Mouse (Mus musculus): ENCODE measurements around the gene Tspan3. TPM values are rescaled to one million over a fixed set of nuclear protein-coding genes. Genes with fewer than 3 reads are reported as not detected.

Gene Tspan3
- 671 and 742 TPM in 2 replicates for polyA plus RNA-seq (2021; fragmentation: Nextera tagmentation)
- long read RNA-seq, experiment 1, transcript Tspan3-201 (7 exons, 1,716 nt), result major isoform, 3,252 of 3,330 reads
- long read RNA-seq, experiment 1, partial matches to known transcripts, result 35 of 3,330 reads
- long read RNA-seq, experiment 1, other reads (novel, unspliced or antisense), result 42 of 3,330 reads
- long read RNA-seq, experiment 2, transcript Tspan3-201 (7 exons, 1,716 nt), result major isoform, 905 of 1,070 reads
- long read RNA-seq, experiment 2, partial matches to known transcripts, result 59 of 1,070 reads
- long read RNA-seq, experiment 2, other reads (novel, unspliced or antisense), result 106 of 1,070 reads

GRCm38 (mm10) chr9:56165377-56165776 lies at the start of gene Tspan3:
TSS of gene Tspan3 (minus strand) at chr9:56165477.

GRCm38 (mm10) chr9:56089778-56090520 lies 75.3 kb downstream of the Tspan3 start, which contains the start of gene Pstpip1:
TSS of gene Pstpip1 (plus strand) at chr9:56089962.

Other genes starting within 250 kb of the Tspan3 start
- gene Scaper, start 227.4 kb downstream of the Tspan3 start, polyA plus RNA-seq (2021; fragmentation: Nextera tagmentation), result 8.1 and 9.8 TPM in 2 replicates
- not detected in 2 replicates for gene 4930563M21Rik, start 154.9 kb downstream of the Tspan3 start, polyA plus RNA-seq (2021; fragmentation: Nextera tagmentation)
- 128 and 143 TPM in 2 replicates for gene Rcn2, start 123.6 kb downstream of the Tspan3 start, polyA plus RNA-seq (2021; fragmentation: Nextera tagmentation)
- 1.8 and 3.9 TPM in 2 replicates for gene Pstpip1, start 75.5 kb downstream of the Tspan3 start, polyA plus RNA-seq (2021; fragmentation: Nextera tagmentation)